Mouse (Mus musculus): ENCODE data around the gene Gm21961. TPM values are rescaled to one million over a fixed set of nuclear protein-coding genes. Genes with fewer than 3 reads are reported as not detected.
"Not testable (repeated sequence)": the region's sequence is repeated elsewhere in the genome, so short reads cannot be mapped to it uniquely, and the experiment has no call there.

The Gm21961 gene
- not detected for total RNA-seq (2021)
- long read RNA-seq, experiment 1, result 0 reads
- long read RNA-seq, experiment 2, result 0 reads

GRCm38 (mm10) chr15:65014804-65015203 is at the start of gene Gm21961:
Gene Gm21961, minus strand, starts transcription at chr15:65014904.
- H3K27ac ChIP-seq, result no peak within 1 kb of the TSS
- no peak within 1 kb of the TSS for H3K4me3 ChIP-seq
- DNase-seq (ENCODE audit: low spot score in 2 of 2), result no peak
- TF ChIP-seq CTCF (conservative IDR thresholded peaks at IDR 0.05), result no peak

- no peak for DNase-seq (ENCODE audit: low spot score in 2 of 2)
- no peak for TF ChIP-seq CTCF (conservative IDR thresholded peaks at IDR 0.05)
- Histone ChIP-seq H3K27ac (no peak overlapping the region), H3K4me3 (no peak overlapping the region)
These were observed 27.3 kb upstream of the Gm21961 start for GRCm38 (mm10) chr15:65041999-65042398.

- H3K4me3 ChIP-seq; H3K27ac ChIP-seq; DNase-seq (ENCODE audit: low spot score in 2 of 2): not testable (repeated sequence)
These were observed 24.5 kb upstream of the Gm21961 start for GRCm38 (mm10) chr15:65039216-65039615.

- TF ChIP-seq CTCF (conservative IDR thresholded peaks at IDR 0.05), result no peak
- Histone ChIP-seq H3K4me3 (no peak overlapping the region), H3K27ac (no peak overlapping the region)
- no peak for DNase-seq (ENCODE audit: low spot score in 2 of 2)
These were observed 3.3 kb upstream of the Gm21961 start for GRCm38 (mm10) chr15:65017971-65018370.

- peak in 1 of 2 experiments; percentile 39 for DNase-seq (ENCODE audit: low spot score in 2 of 2)
- no peak for TF ChIP-seq CTCF (conservative IDR thresholded peaks at IDR 0.05)
- Histone ChIP-seq H3K4me3 (no peak overlapping the region), H3K27ac (no peak overlapping the region)
These were observed 8.5 kb downstream of the Gm21961 start for GRCm38 (mm10) chr15:65006177-65006576.

GRCm38 (mm10) chr15:64994498-64994897 is 20.2 kb downstream of the Gm21961 start:
- no peak overlapping the region for H3K27ac ChIP-seq
- H3K4me3 ChIP-seq, result no peak overlapping the region
- DNase-seq (ENCODE audit: low spot score in 2 of 2), result no peak
- no peak for TF ChIP-seq CTCF (conservative IDR thresholded peaks at IDR 0.05)

GRCm38 (mm10) chr15:64979976-64980375 is 34.7 kb downstream of the Gm21961 start:
- peak; percentile 59 for TF ChIP-seq CTCF (conservative IDR thresholded peaks at IDR 0.05)
- DNase-seq (ENCODE audit: low spot score in 2 of 2), result no peak
- Histone ChIP-seq H3K4me3 (no peak overlapping the region), H3K27ac (no peak overlapping the region)

- H3K27ac ChIP-seq, result 0 out of 2 replicates have a peak overlapping the region, but pooled peaks have one; percentile 43
- peak; percentile 20 to 37 for DNase-seq (ENCODE audit: low spot score in 2 of 2)
- H3K4me3 ChIP-seq, result no peak overlapping the region
- no peak for TF ChIP-seq CTCF (conservative IDR thresholded peaks at IDR 0.05)
These were observed 38.5 kb downstream of the Gm21961 start for GRCm38 (mm10) chr15:64976044-64976805.

Other genes starting within 250 kb of the Gm21961 start
- gene Gm21798, start 197.2 kb downstream of the Gm21961 start, total RNA-seq (2021), result not detected